ENCODE assay signal across 8 mouse cellular contexts in the genomic region with DNA sequence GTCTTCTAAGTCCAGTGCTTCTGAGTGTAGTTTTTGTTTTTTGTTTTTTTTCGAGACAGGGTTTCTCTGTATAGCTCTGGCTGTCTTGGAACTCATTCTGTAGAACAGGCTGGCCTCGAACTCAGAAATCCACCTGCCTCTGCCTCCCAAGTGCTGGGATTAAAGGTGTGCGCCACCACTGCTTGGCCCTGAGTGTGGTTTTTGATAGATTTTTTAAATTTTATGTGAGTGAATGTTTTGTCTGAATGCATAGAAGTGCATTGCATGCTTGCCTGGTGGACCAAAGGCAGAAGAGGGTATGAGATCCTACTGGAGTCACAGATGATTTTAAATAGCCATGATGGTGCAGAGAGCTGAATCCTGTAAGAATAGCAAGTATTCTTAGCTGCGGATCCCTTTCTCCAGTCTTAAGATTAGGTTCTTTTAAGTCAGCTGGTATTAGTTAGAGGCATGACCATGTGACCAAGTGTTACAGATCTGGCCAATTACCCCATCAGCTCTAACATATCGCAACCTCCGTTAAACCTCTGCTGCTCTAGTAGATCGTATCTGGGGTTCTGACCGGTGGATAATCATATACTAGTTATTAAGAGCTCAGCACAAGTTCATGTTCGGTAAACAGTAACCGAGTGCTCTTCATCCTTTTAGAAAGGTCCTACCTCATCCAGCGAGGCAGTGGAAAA. TPM values are rescaled to one million over a fixed set of nuclear protein-coding genes. Genes with fewer than 3 reads are reported as not detected.
DNase-seq lines count a peak whose midpoint lies in the region; ATAC-seq lines count a peak whose summit lies in the region.

No protein-coding gene starts in this region.

- H3K27ac ChIP-seq in heart, embryonic 13.5 days (replicated peaks): peak overlapping the region; percentile 97

- ATAC-seq in heart, embryonic 13.5 days (ENCODE audit: extremely low read depth, insufficient number of reproducible peaks, low FRiP score, low TSS enrichment): no peak
- ATAC-seq in granulocyte monocyte progenitor cell, adult 5-6 weeks (replicated peaks; ENCODE audit: poor library complexity, severe bottlenecking): peak; percentile 31

- 20% methylated on average over 11 of the region's 11 CpGs for WGBS in heart, embryonic 13.5 days

- H3K27me3 ChIP-seq in heart, embryonic 13.5 days (replicated peaks): no peaks in the 10 kb centered on the region
- H3K27me3 ChIP-seq in megakaryocyte, embryonic 14.5 days (replicated peaks): no peaks in the 10 kb centered on the region

- intact Hi-C loops in heart, postnatal 10 days (cut with DNase I): no loop called here

- H3K9ac ChIP-seq in heart, embryonic 13.5 days: peak overlapping the region; percentile 87

- no peaks in the 10 kb centered on the region for H3K9me3 ChIP-seq in heart, embryonic 13.5 days
- H3K9me3 ChIP-seq in megakaryocyte, embryonic 14.5 days: no peaks in the 10 kb centered on the region

- peak overlapping the region; percentile 72 for H3K4me2 ChIP-seq in heart, embryonic 13.5 days

- DNase-seq in heart, postnatal 10 days: no peak
- DNase-seq in MN1 (ENCODE audit: low spot score): peak; percentile 55
- DNase-seq in adrenal gland, postnatal 10 days: no peak
- DNase-seq in adrenal gland, postnatal 36 days: no peak
- no peak for DNase-seq in kidney, postnatal 25 days

- peaks cover 41% of the 10 kb centered on the region for H3K4me1 ChIP-seq in heart, embryonic 13.5 days
- peaks cover 76% of the 10 kb centered on the region for H3K4me1 ChIP-seq in megakaryocyte, embryonic 14.5 days

- H3K4me3 ChIP-seq in heart, embryonic 13.5 days: peak overlapping the region; percentile 63
- peak overlapping the region; percentile 95 for H3K4me3 ChIP-seq in megakaryocyte, embryonic 14.5 days (replicated peaks)

- H3K36me3 ChIP-seq in heart, embryonic 13.5 days: no peaks in the 10 kb centered on the region
- H3K36me3 ChIP-seq in megakaryocyte, embryonic 14.5 days (replicated peaks; ENCODE audit: low read length): no peaks in the 10 kb centered on the region

RNA-seq across cellular contexts. Expression of a gene that starts 0.9 kb away (rescaled TPM):
- polyA plus RNA-seq in heart, embryonic 13.5 days (2015; fragmentation: Nextera tagmentation; extraction: Ambion mirVana): 44.2 and 44.9 TPM in 2 replicates
- 10 to 100 TPM; 84.4 to 86.9 TPM for total RNA-seq in heart, postnatal 10 days (2021)
- 44.1 and 74.5 TPM in 2 replicates for total RNA-seq in granulocyte monocyte progenitor cell, adult 5-6 weeks (2014; fragmentation: Nextera tagmentation)
- total RNA-seq in granulocyte monocyte progenitor cell, adult 5-6 weeks (2017): 51.6 and 59.4 TPM in 2 replicates
- polyA plus RNA-seq in megakaryocyte, embryonic 14.5 days (2012; ENCODE audit: insufficient read depth, low replicate concordance): 64.1 and 65.8 TPM in 2 replicates
- total RNA-seq in adrenal gland, postnatal 10 days (2021): 100 to 1,000 TPM in 1 of 2 experiments, 10 to 100 TPM in 1; 87.9 to 101 TPM
- 100 to 1,000 TPM; 113 to 135 TPM for total RNA-seq in adrenal gland, postnatal 36 days (2021)

RNA-seq across cellular contexts. Expression of a gene that starts 35.0 kb away (rescaled TPM):
- polyA plus RNA-seq in heart, embryonic 13.5 days (2015; fragmentation: Nextera tagmentation; extraction: Ambion mirVana): 0.16 TPM in 1 of 2 replicates, not detected in the other
- total RNA-seq in heart, postnatal 10 days (2021): under 1 TPM; 0.17 to 0.35 TPM
- not detected in 2 replicates for total RNA-seq in granulocyte monocyte progenitor cell, adult 5-6 weeks (2014; fragmentation: Nextera tagmentation)
- not detected in 2 replicates for total RNA-seq in granulocyte monocyte progenitor cell, adult 5-6 weeks (2017)
- not detected in 2 replicates for polyA plus RNA-seq in megakaryocyte, embryonic 14.5 days (2012; ENCODE audit: insufficient read depth, low replicate concordance)
- not detected for total RNA-seq in adrenal gland, postnatal 10 days (2021)
- total RNA-seq in adrenal gland, postnatal 36 days (2021): not detected

RNA-seq across cellular contexts. Expression of a gene that starts 40.0 kb away (rescaled TPM):
- polyA plus RNA-seq in heart, embryonic 13.5 days (2015; fragmentation: Nextera tagmentation; extraction: Ambion mirVana): 24.9 and 26.3 TPM in 2 replicates
- 10 to 100 TPM; 30.0 to 39.8 TPM for total RNA-seq in heart, postnatal 10 days (2021)
- total RNA-seq in granulocyte monocyte progenitor cell, adult 5-6 weeks (2014; fragmentation: Nextera tagmentation): 46.4 and 46.5 TPM in 2 replicates
- total RNA-seq in granulocyte monocyte progenitor cell, adult 5-6 weeks (2017): 62.2 and 88.5 TPM in 2 replicates
- polyA plus RNA-seq in megakaryocyte, embryonic 14.5 days (2012; ENCODE audit: insufficient read depth, low replicate concordance): 1.5 TPM in 1 of 2 replicates, not detected in the other
- total RNA-seq in adrenal gland, postnatal 10 days (2021): 10 to 100 TPM; 29.8 to 38.1 TPM
- 10 to 100 TPM; 29.7 to 33.3 TPM for total RNA-seq in adrenal gland, postnatal 36 days (2021)

RNA-seq across cellular contexts. Expression of a gene that starts 42.0 kb away (rescaled TPM):
- polyA plus RNA-seq in heart, embryonic 13.5 days (2015; fragmentation: Nextera tagmentation; extraction: Ambion mirVana): not detected in 2 replicates
- total RNA-seq in heart, postnatal 10 days (2021): not detected
- total RNA-seq in granulocyte monocyte progenitor cell, adult 5-6 weeks (2014; fragmentation: Nextera tagmentation): not detected in 2 replicates
- not detected in 2 replicates for total RNA-seq in granulocyte monocyte progenitor cell, adult 5-6 weeks (2017)
- not detected in 2 replicates for polyA plus RNA-seq in megakaryocyte, embryonic 14.5 days (2012; ENCODE audit: insufficient read depth, low replicate concordance)
- not detected for total RNA-seq in adrenal gland, postnatal 10 days (2021)
- not detected for total RNA-seq in adrenal gland, postnatal 36 days (2021)

RNA-seq across cellular contexts. Expression of a gene that starts 56.1 kb away (rescaled TPM):
- 2.8 and 3.0 TPM in 2 replicates for polyA plus RNA-seq in heart, embryonic 13.5 days (2015; fragmentation: Nextera tagmentation; extraction: Ambion mirVana)
- 10 to 100 TPM; 59.3 to 60.3 TPM for total RNA-seq in heart, postnatal 10 days (2021)
- 3.8 and 4.1 TPM in 2 replicates for total RNA-seq in granulocyte monocyte progenitor cell, adult 5-6 weeks (2014; fragmentation: Nextera tagmentation)
- total RNA-seq in granulocyte monocyte progenitor cell, adult 5-6 weeks (2017): 5.3 and 7.6 TPM in 2 replicates
- 7.0 and 7.1 TPM in 2 replicates for polyA plus RNA-seq in megakaryocyte, embryonic 14.5 days (2012; ENCODE audit: insufficient read depth, low replicate concordance)
- 10 to 100 TPM; 34.5 to 37.6 TPM for total RNA-seq in adrenal gland, postnatal 10 days (2021)
- 10 to 100 TPM; 20.0 to 48.6 TPM for total RNA-seq in adrenal gland, postnatal 36 days (2021)
